Mouse (Mus musculus) brown adipose tissue, adult 24 weeks (tissue): Measurements from ENCODE around the gene Alox15. TPM values are rescaled to one million over a fixed set of nuclear protein-coding genes. Genes with fewer than 3 reads are reported as not detected.

Source experiments
- polyA plus RNA-seq: library from polyadenylated mRNA; stranded (reverse); fragments of >200 nt; gene quantifications from 2 replicates; pipeline ENCODE4 v1.2.4, GENCODE M21; 2012; ENCODE audit not compliant: missing spikeins, insufficient read depth, insufficient read length

Gene Alox15
- polyA plus RNA-seq, 1 experiment = 0.55 TPM

Other genes with a start within 250 kb of the Alox15 start
- gene Mgl2, start 221.7 kb downstream of the Alox15 start, polyA plus RNA-seq = 13.1 and 16.8 TPM in 2 replicates
- gene Clec10a, start 195.8 kb downstream of the Alox15 start, polyA plus RNA-seq = 8.7 and 15.9 TPM in 2 replicates
- gene Slc16a11, start 139.3 kb downstream of the Alox15 start, polyA plus RNA-seq = not detected in 2 replicates
- gene Slc16a13, start 131.0 kb downstream of the Alox15 start, polyA plus RNA-seq = 0.67 and 2.2 TPM in 2 replicates
- 7.0 and 13.4 TPM in 2 replicates for gene Bcl6b, start 122.2 kb downstream of the Alox15 start, polyA plus RNA-seq
- gene 0610010K14Rik, start 114.1 kb downstream of the Alox15 start, polyA plus RNA-seq = 28.7 and 40.6 TPM in 2 replicates
- 4.0 and 4.8 TPM in 2 replicates for gene Gm21988, start 112.2 kb downstream of the Alox15 start, polyA plus RNA-seq
- gene Rnasek, start 112.2 kb downstream of the Alox15 start, polyA plus RNA-seq = 214 and 232 TPM in 2 replicates
- gene Alox12, start 96.7 kb downstream of the Alox15 start, polyA plus RNA-seq = 0.44 and 1.5 TPM in 2 replicates
- not detected in 2 replicates for gene Alox12e, start 29.4 kb downstream of the Alox15 start, polyA plus RNA-seq
- 4.6 and 5.4 TPM in 2 replicates for gene Pelp1, start 58.0 kb upstream of the Alox15 start, polyA plus RNA-seq
- 8.2 and 13.4 TPM in 2 replicates for gene Arrb2, start 80.6 kb upstream of the Alox15 start, polyA plus RNA-seq
- gene Med11, start 99.9 kb upstream of the Alox15 start, polyA plus RNA-seq = 15.0 and 16.7 TPM in 2 replicates
- gene Zmynd15, start 107.4 kb upstream of the Alox15 start, polyA plus RNA-seq = 0.42 TPM in 1 of 2 replicates, not detected in the other
- gene Cxcl16, start 108.0 kb upstream of the Alox15 start, polyA plus RNA-seq = 5.0 TPM in 2 replicates
- not detected in 2 replicates for gene Tm4sf5, start 153.2 kb upstream of the Alox15 start, polyA plus RNA-seq
- not detected in 2 replicates for gene Vmo1, start 162.6 kb upstream of the Alox15 start, polyA plus RNA-seq
- gene Gltpd2, start 167.2 kb upstream of the Alox15 start, polyA plus RNA-seq = not detected in 2 replicates
- 221 and 229 TPM in 2 replicates for gene Psmb6, start 173.3 kb upstream of the Alox15 start, polyA plus RNA-seq
- gene Gm40193, start 180.9 kb upstream of the Alox15 start, polyA plus RNA-seq = not detected in 2 replicates
- 2.2 and 5.9 TPM in 2 replicates for gene Pld2, start 188.0 kb upstream of the Alox15 start, polyA plus RNA-seq
- gene Mink1, start 210.8 kb upstream of the Alox15 start, polyA plus RNA-seq = 14.5 and 18.5 TPM in 2 replicates